Mouse (Mus musculus): ENCODE data around the gene 5031439G07Rik. TPM values are rescaled to one million over a fixed set of nuclear protein-coding genes. Genes with fewer than 3 reads are reported as not detected.

Gene 5031439G07Rik
- polyA plus RNA-seq, 1 experiment from 2014 or later = 8.8 TPM

DNA sequence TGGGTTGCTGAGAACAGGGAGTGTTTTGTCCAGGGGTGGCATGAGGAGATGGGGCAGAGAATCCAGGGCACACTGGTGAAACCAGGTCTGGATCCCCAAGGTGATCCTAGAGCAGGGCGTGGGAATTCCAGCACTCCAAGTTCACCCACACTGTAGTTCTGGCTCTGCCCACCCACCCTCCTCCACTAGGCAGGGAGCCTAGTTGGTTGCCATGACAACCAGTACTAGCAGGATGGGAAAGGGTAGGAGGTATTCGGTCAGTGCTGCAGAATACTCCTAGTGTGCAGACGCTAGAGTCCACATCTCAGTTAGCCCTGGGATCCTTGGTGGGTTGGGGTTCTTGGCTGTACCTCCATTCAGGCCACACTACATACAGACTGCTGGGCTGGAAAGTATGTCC lies 30.5 kb downstream of the 5031439G07Rik start:
- no peak overlapping the region for H3K9ac ChIP-seq (ENCODE audit: low read length)
- H3K27ac ChIP-seq (ENCODE audit: low read depth) = no peak overlapping the region
- no peaks in the 10 kb centered on the region for H3K4me1 ChIP-seq (replicated peaks; ENCODE audit: control insufficient read depth, insufficient read depth, low read length)
- peaks cover 28% of the 10 kb centered on the region for H3K36me3 ChIP-seq (ENCODE audit: control insufficient read depth, insufficient read depth, low read length)
- H3K9me3 ChIP-seq (ENCODE audit: control insufficient read depth, low read length) = no peaks in the 10 kb centered on the region
- H3K27me3 ChIP-seq (replicated peaks; ENCODE audit: control insufficient read depth, insufficient read depth, low read length) = no peaks in the 10 kb centered on the region
- no peak overlapping the region for H3K4me3 ChIP-seq (ENCODE audit: low read depth, low read length)
- DNase-seq (ENCODE audit: low spot score) (no peak), ATAC-seq (replicated peaks; ENCODE audit: low FRiP score, low TSS enrichment, low read depth) (no peak)
- WGBS = 41% methylated on average over 3 of the region's 3 CpGs
- no peak overlapping the region for H3K4me2 ChIP-seq (ENCODE audit: low read length)

DNA sequence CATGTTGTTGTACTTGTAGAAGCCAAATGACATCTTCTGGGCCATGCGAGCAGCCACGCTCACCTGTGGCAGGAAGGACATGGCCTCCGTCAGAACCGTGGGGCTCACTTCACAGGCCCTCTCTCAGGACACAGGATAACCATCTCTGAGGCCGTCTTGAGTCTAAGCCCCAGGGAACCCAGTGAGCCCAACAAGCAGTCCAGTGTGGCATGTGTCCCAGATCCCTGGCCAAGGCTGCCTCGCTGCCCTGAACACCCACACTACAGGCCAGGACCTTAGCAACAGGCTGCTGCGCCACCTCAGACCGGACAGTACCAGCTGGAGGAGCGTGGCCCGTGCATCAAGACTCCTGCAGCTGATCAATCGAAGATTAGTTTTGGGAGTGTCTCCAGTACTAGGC lies 35.1 kb downstream of the 5031439G07Rik start:
- Histone ChIP-seq H3K4me3 (ENCODE audit: low read depth, low read length) (no peak overlapping the region), H3K4me1 (replicated peaks; ENCODE audit: control insufficient read depth, insufficient read depth, low read length) (no peaks in the 10 kb centered on the region), H3K4me2 (ENCODE audit: low read length) (no peak overlapping the region), H3K9ac (ENCODE audit: low read length) (no peak overlapping the region), H3K9me3 (ENCODE audit: control insufficient read depth, low read length) (no peaks in the 10 kb centered on the region), H3K36me3 (ENCODE audit: control insufficient read depth, insufficient read depth, low read length) (peaks cover 64% of the 10 kb centered on the region), H3K27ac (ENCODE audit: low read depth) (no peak overlapping the region), H3K27me3 (replicated peaks; ENCODE audit: control insufficient read depth, insufficient read depth, low read length) (no peaks in the 10 kb centered on the region)
- no peak for ATAC-seq (replicated peaks; ENCODE audit: low FRiP score, low TSS enrichment, low read depth)
- whole genome bisulfite sequencing = 92% methylated on average over 11 of the region's 11 CpGs
- DNase-seq (ENCODE audit: low spot score) = no peak

DNA sequence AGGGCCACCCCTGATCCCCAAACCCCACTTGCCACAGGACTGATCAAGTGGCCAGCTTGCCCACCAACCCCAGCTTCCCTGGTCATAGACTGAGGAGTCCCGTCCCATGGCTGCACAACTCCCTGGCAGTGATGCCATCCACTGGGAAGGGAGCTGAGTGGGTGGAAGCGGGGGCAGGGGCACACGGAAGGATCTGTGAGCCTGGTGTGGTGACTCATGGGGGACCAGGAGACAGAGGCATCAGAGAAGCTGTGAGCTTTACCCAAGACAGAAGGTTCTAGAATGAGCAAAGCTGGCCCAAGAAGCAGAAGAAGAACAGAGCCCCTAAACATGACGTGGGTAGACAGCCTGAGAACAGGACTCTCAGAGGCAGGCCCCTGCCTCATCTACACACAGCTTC lies 38.3 kb downstream of the 5031439G07Rik start:
- ATAC-seq (replicated peaks; ENCODE audit: low FRiP score, low TSS enrichment, low read depth) (no peak), DNase-seq (ENCODE audit: low spot score) (no peak)
- no peaks in the 10 kb centered on the region for H3K4me1 ChIP-seq (replicated peaks; ENCODE audit: control insufficient read depth, insufficient read depth, low read length)
- peaks cover 54% of the 10 kb centered on the region for H3K36me3 ChIP-seq (ENCODE audit: control insufficient read depth, insufficient read depth, low read length)
- H3K9ac ChIP-seq (ENCODE audit: low read length) = no peak overlapping the region
- H3K4me2 ChIP-seq (ENCODE audit: low read length) = no peak overlapping the region
- no peak overlapping the region for H3K4me3 ChIP-seq (ENCODE audit: low read depth, low read length)
- 90% methylated on average over 4 of the region's 4 CpGs for WGBS
- H3K27ac ChIP-seq (ENCODE audit: low read depth) = no peak overlapping the region
- H3K27me3 ChIP-seq (replicated peaks; ENCODE audit: control insufficient read depth, insufficient read depth, low read length) = no peaks in the 10 kb centered on the region
- no peaks in the 10 kb centered on the region for H3K9me3 ChIP-seq (ENCODE audit: control insufficient read depth, low read length)

DNA sequence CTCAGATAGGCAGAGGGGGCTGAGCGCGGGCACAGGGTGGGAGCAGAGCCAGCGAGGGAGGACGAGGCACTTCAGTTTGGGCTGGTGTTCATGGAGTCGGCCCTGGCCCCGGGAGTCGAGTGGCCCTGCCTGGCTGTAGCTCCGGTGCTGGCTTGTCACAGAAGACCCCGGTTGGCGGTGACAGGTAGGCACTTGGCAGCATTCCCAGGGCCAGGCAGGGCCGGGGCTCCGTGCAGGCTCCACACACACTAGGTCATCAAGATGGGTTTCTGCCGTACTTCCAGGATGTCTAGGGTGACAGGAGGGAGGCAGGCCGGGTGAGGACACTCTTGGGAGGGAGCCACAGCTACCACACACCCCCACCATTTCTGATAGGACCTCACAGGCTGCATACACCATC lies 39.4 kb downstream of the 5031439G07Rik start:
- H3K27ac ChIP-seq (ENCODE audit: low read depth) = no peak overlapping the region
- H3K4me3 ChIP-seq (ENCODE audit: low read depth, low read length) = no peak overlapping the region
- H3K4me1 ChIP-seq (replicated peaks; ENCODE audit: control insufficient read depth, insufficient read depth, low read length) = no peaks in the 10 kb centered on the region
- WGBS = 89% methylated on average over 14 of the region's 14 CpGs
- H3K9me3 ChIP-seq (ENCODE audit: control insufficient read depth, low read length) = no peaks in the 10 kb centered on the region
- no peaks in the 10 kb centered on the region for H3K27me3 ChIP-seq (replicated peaks; ENCODE audit: control insufficient read depth, insufficient read depth, low read length)
- peaks cover 49% of the 10 kb centered on the region for H3K36me3 ChIP-seq (ENCODE audit: control insufficient read depth, insufficient read depth, low read length)
- no peak for DNase-seq (ENCODE audit: low spot score)
- H3K9ac ChIP-seq (ENCODE audit: low read length) = no peak overlapping the region
- ATAC-seq (replicated peaks; ENCODE audit: low FRiP score, low TSS enrichment, low read depth) = no peak
- no peak overlapping the region for H3K4me2 ChIP-seq (ENCODE audit: low read length)

DNA sequence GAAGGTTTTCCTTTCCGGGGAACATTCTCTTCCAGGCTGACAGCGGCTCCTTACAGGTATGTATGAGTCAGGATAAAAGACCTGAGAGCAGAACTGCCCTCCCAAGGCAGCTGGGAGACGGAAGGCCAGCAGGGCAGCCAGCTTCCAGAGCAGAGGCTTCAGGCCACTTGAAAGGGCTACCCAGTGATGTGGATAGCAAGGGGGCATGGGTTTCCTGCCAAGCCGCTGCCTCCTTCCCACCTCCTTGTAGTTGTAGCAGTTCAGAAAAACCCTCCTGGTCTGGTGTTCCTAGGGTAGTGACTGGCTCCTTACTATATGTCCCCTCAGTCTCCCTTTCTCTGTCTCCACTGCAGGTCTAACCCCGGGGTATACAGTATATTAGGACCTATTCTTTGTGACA lies 44.0 kb downstream of the 5031439G07Rik start:
- Histone ChIP-seq H3K4me1 (replicated peaks; ENCODE audit: control insufficient read depth, insufficient read depth, low read length) (no peaks in the 10 kb centered on the region), H3K4me3 (ENCODE audit: low read depth, low read length) (no peak overlapping the region), H3K4me2 (ENCODE audit: low read length) (no peak overlapping the region), H3K27me3 (replicated peaks; ENCODE audit: control insufficient read depth, insufficient read depth, low read length) (no peaks in the 10 kb centered on the region), H3K9me3 (ENCODE audit: control insufficient read depth, low read length) (no peaks in the 10 kb centered on the region), H3K9ac (ENCODE audit: low read length) (no peak overlapping the region), H3K36me3 (ENCODE audit: control insufficient read depth, insufficient read depth, low read length) (peaks cover 47% of the 10 kb centered on the region), H3K27ac (ENCODE audit: low read depth) (no peak overlapping the region)
- DNase-seq (ENCODE audit: low spot score) (no peak), ATAC-seq (replicated peaks; ENCODE audit: low FRiP score, low TSS enrichment, low read depth) (no peak)
- 80% methylated on average over 5 of the region's 5 CpGs for WGBS

DNA sequence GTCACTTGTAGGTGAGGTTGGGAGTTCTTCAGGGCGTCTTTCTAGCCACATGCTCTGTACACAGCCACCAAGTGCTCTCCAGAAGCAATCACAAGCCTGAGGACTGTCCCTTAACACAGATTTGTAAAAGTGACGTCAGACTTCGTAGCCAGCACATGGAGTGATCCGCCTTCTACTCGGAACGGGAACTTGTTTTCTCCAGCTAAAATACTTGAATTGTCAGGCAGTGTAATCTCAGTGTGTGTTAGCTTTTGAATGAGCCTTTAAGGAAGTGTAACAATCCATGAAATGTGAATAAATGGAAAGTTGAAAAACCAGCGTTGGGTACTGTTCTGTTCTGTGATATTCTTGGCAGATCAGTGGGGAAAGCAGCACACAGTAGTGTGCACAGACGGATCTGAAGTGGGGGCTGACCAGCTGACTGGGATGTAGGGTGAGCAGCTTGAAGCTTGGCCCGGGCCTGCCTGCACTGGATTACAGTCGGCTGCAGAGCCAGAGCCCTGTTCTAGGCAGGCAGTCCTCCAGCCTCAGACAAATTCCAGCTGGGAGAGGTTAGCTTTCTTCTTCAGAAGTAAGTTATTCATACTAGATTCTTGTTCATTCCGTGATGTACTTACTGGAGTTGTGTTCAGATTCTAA lies 45.6 kb downstream of the 5031439G07Rik start:
- Histone ChIP-seq H3K4me1 (replicated peaks; ENCODE audit: control insufficient read depth, insufficient read depth, low read length) (no peaks in the 10 kb centered on the region), H3K9me3 (ENCODE audit: control insufficient read depth, low read length) (no peaks in the 10 kb centered on the region), H3K36me3 (ENCODE audit: control insufficient read depth, insufficient read depth, low read length) (peaks cover 51% of the 10 kb centered on the region), H3K27ac (ENCODE audit: low read depth) (no peak overlapping the region), H3K9ac (ENCODE audit: low read length) (no peak overlapping the region), H3K4me3 (ENCODE audit: low read depth, low read length) (no peak overlapping the region), H3K4me2 (ENCODE audit: low read length) (no peak overlapping the region), H3K27me3 (replicated peaks; ENCODE audit: control insufficient read depth, insufficient read depth, low read length) (no peaks in the 10 kb centered on the region)
- ATAC-seq (replicated peaks; ENCODE audit: low FRiP score, low TSS enrichment, low read depth) = no peak
- 78% methylated on average over 11 of the region's 11 CpGs for WGBS
- DNase-seq (ENCODE audit: low spot score) = no peak

DNA sequence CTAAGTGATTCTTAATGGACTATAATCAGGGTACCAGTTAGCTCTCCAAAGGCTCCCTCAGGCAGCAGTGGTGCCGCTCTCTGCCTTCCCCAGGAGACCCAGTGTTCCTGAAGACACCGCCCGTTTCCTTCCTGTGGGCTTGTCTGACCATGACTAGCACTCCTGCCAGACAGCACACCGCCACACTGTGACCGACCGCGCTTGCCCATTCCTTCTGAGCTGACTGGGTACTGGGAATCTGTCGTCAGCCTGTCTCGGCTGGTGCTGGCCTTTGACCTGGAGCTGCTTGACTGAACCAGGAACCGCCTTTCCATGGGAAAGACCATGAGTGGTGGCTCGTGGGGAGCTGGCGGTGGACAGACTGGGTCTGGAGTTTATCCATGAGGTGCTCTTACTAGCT lies 48.2 kb downstream of the 5031439G07Rik start:
- no peak overlapping the region for H3K4me2 ChIP-seq (ENCODE audit: low read length)
- H3K4me3 ChIP-seq (ENCODE audit: low read depth, low read length) = no peak overlapping the region
- peaks cover 78% of the 10 kb centered on the region for H3K36me3 ChIP-seq (ENCODE audit: control insufficient read depth, insufficient read depth, low read length)
- no peak overlapping the region for H3K9ac ChIP-seq (ENCODE audit: low read length)
- no peaks in the 10 kb centered on the region for H3K27me3 ChIP-seq (replicated peaks; ENCODE audit: control insufficient read depth, insufficient read depth, low read length)
- no peak for DNase-seq (ENCODE audit: low spot score)
- no peaks in the 10 kb centered on the region for H3K4me1 ChIP-seq (replicated peaks; ENCODE audit: control insufficient read depth, insufficient read depth, low read length)
- H3K9me3 ChIP-seq (ENCODE audit: control insufficient read depth, low read length) = no peaks in the 10 kb centered on the region
- no peak for ATAC-seq (replicated peaks; ENCODE audit: low FRiP score, low TSS enrichment, low read depth)
- H3K27ac ChIP-seq (ENCODE audit: low read depth) = no peak overlapping the region
- WGBS = 74% methylated on average over 12 of the region's 12 CpGs

DNA sequence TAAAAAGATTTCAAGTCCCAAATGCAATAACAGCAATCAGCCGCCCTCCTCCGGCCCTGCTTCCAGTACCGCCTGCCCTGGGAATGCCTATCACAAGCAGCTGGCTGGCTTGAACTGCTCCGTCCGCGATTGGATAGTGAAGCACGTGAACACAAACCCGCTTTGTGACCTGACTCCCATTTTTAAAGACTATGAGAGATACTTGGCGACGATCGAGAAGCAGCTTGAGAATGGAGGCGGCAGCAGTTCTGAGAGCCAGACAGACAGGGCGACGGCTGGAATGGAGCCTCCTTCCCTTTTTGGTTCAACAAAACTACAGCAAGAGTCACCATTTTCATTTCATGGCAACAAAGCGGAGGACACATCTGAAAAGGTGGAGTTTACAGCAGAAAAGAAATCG lies 53.5 kb downstream of the 5031439G07Rik start:
- WGBS = 91% methylated on average over 16 of the region's 16 CpGs
- Histone ChIP-seq H3K4me2 (ENCODE audit: low read length) (no peak overlapping the region), H3K27me3 (replicated peaks; ENCODE audit: control insufficient read depth, insufficient read depth, low read length) (no peaks in the 10 kb centered on the region), H3K4me3 (ENCODE audit: low read depth, low read length) (no peak overlapping the region), H3K36me3 (ENCODE audit: control insufficient read depth, insufficient read depth, low read length) (peaks cover 99% of the 10 kb centered on the region), H3K27ac (ENCODE audit: low read depth) (no peak overlapping the region), H3K4me1 (replicated peaks; ENCODE audit: control insufficient read depth, insufficient read depth, low read length) (no peaks in the 10 kb centered on the region), H3K9me3 (ENCODE audit: control insufficient read depth, low read length) (no peaks in the 10 kb centered on the region), H3K9ac (ENCODE audit: low read length) (no peak overlapping the region)
- no peak for ATAC-seq (replicated peaks; ENCODE audit: low FRiP score, low TSS enrichment, low read depth)
- no peak for DNase-seq (ENCODE audit: low spot score)

DNA sequence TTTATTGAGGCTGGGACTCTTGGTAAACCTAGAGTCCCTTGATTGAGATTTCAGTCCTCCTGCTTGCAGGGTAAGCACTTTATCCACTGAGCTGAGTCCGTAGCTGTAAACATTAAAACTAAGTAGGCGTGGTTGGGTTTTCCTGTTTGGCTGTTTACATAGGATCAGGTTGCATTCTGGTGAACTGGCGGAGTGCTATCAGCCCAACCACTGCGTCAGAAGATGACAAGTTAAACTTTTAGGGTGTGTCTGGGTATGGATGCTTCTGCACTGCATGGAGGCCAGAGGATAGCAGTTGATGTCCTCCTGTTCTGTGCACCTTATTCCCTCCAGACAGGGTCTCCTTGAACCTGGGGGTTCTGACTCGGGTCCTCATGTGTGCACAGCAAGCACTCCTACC lies 56.0 kb downstream of the 5031439G07Rik start:
- Histone ChIP-seq H3K4me2 (ENCODE audit: low read length) (no peak overlapping the region), H3K4me1 (replicated peaks; ENCODE audit: control insufficient read depth, insufficient read depth, low read length) (no peaks in the 10 kb centered on the region), H3K4me3 (ENCODE audit: low read depth, low read length) (no peak overlapping the region), H3K27me3 (replicated peaks; ENCODE audit: control insufficient read depth, insufficient read depth, low read length) (no peaks in the 10 kb centered on the region), H3K9me3 (ENCODE audit: control insufficient read depth, low read length) (no peaks in the 10 kb centered on the region), H3K27ac (ENCODE audit: low read depth) (no peak overlapping the region), H3K36me3 (ENCODE audit: control insufficient read depth, insufficient read depth, low read length) (peaks cover 98% of the 10 kb centered on the region), H3K9ac (ENCODE audit: low read length) (no peak overlapping the region)
- DNase-seq (ENCODE audit: low spot score) = no peak
- no peak for ATAC-seq (replicated peaks; ENCODE audit: low FRiP score, low TSS enrichment, low read depth)
- 57% methylated on average over 5 of the region's 5 CpGs for WGBS

Data from intestine, embryonic 14.5 days (tissue).